Mouse (Mus musculus): Measurements from ENCODE around the gene Dmd. TPM values are rescaled to one million over a fixed set of nuclear protein-coding genes. Genes with fewer than 3 reads are reported as not detected.

Gene Dmd
- polyA plus RNA-seq, 1 experiment from 2014 or later, result 21.4 TPM

- H3K4me3 ChIP-seq (ENCODE audit: low read depth, low read length), result no peak overlapping the region
- no peaks in the 10 kb centered on the region for H3K27me3 ChIP-seq (ENCODE audit: control insufficient read depth, insufficient read depth, low read length)
- no peaks in the 10 kb centered on the region for H3K4me1 ChIP-seq (ENCODE audit: control insufficient read depth, insufficient read depth, low read length)
- no peak overlapping the region for H3K4me2 ChIP-seq (ENCODE audit: low read depth)
- WGBS, result 90% methylated on average over 3 of the region's 3 CpGs
- no peaks in the 10 kb centered on the region for H3K9me3 ChIP-seq (ENCODE audit: control insufficient read depth, low read length)
- no peaks in the 10 kb centered on the region for H3K36me3 ChIP-seq (ENCODE audit: control insufficient read depth, insufficient read depth, low read length)
- H3K9ac ChIP-seq (ENCODE audit: low read length), result no peak overlapping the region
- H3K27ac ChIP-seq (ENCODE audit: low read depth, low read length), result no peak overlapping the region
- DNase-seq (ENCODE audit: low spot score) (no peak), ATAC-seq (ENCODE audit: insufficient read depth, low FRiP score, low TSS enrichment) (no peak)
Observed at GRCm38 (mm10) chrX:85199398-85199797, 2250.7 kb downstream of the Dmd start.

GRCm38 (mm10) chrX:85207001-85207400 lies 2258.3 kb downstream of the Dmd start:
- H3K4me2 ChIP-seq (ENCODE audit: low read depth), result no peak overlapping the region
- ATAC-seq (ENCODE audit: insufficient read depth, low FRiP score, low TSS enrichment) (no peak), DNase-seq (ENCODE audit: low spot score) (no peak)
- H3K9me3 ChIP-seq (ENCODE audit: control insufficient read depth, low read length), result no peaks in the 10 kb centered on the region
- H3K27me3 ChIP-seq (ENCODE audit: control insufficient read depth, insufficient read depth, low read length), result no peaks in the 10 kb centered on the region
- H3K36me3 ChIP-seq (ENCODE audit: control insufficient read depth, insufficient read depth, low read length), result no peaks in the 10 kb centered on the region
- 95% methylated on average over 2 of the region's 2 CpGs for WGBS
- H3K4me3 ChIP-seq (ENCODE audit: low read depth, low read length), result no peak overlapping the region
- no peak overlapping the region for H3K9ac ChIP-seq (ENCODE audit: low read length)
- H3K4me1 ChIP-seq (ENCODE audit: control insufficient read depth, insufficient read depth, low read length), result no peaks in the 10 kb centered on the region
- no peak overlapping the region for H3K27ac ChIP-seq (ENCODE audit: low read depth, low read length)

- no peak for DNase-seq (ENCODE audit: low spot score)
- no peak for ATAC-seq (ENCODE audit: insufficient read depth, low FRiP score, low TSS enrichment)
Observed at GRCm38 (mm10) chrX:85226883-85227282, 2278.2 kb downstream of the Dmd start.

GRCm38 (mm10) chrX:85249379-85249778 lies 2300.7 kb downstream of the Dmd start, which contains the start of gene Fthl17a:
Fthl17a (plus strand) TSS chrX:85249679.
- H3K9me3 ChIP-seq (ENCODE audit: control insufficient read depth, low read length), result no peaks in the 10 kb centered on the region
- H3K4me1 ChIP-seq (ENCODE audit: control insufficient read depth, insufficient read depth, low read length), result no peaks in the 10 kb centered on the region
- ATAC-seq (ENCODE audit: insufficient read depth, low FRiP score, low TSS enrichment) (no peak), DNase-seq (ENCODE audit: low spot score) (no peak)
- H3K36me3 ChIP-seq (ENCODE audit: control insufficient read depth, insufficient read depth, low read length), result no peaks in the 10 kb centered on the region
- 88% methylated on average over 2 of the region's 2 CpGs for WGBS
- H3K27me3 ChIP-seq (ENCODE audit: control insufficient read depth, insufficient read depth, low read length), result no peaks in the 10 kb centered on the region
- no peak within 1 kb of the TSS for H3K9ac ChIP-seq (ENCODE audit: low read length)
- H3K27ac ChIP-seq (ENCODE audit: low read depth, low read length), result no peak within 1 kb of the TSS
- no peak within 1 kb of the TSS for H3K4me2 ChIP-seq (ENCODE audit: low read depth)
- no peak within 1 kb of the TSS for H3K4me3 ChIP-seq (ENCODE audit: low read depth, low read length)

More at GRCm38 (mm10) chrX:85226883-85227282, 2278.2 kb downstream of the Dmd start:
- no peaks in the 10 kb centered on the region for H3K9me3 ChIP-seq (ENCODE audit: control insufficient read depth, low read length)
- no peak overlapping the region for H3K27ac ChIP-seq (ENCODE audit: low read depth, low read length)
- no peaks in the 10 kb centered on the region for H3K27me3 ChIP-seq (ENCODE audit: control insufficient read depth, insufficient read depth, low read length)
- H3K9ac ChIP-seq (ENCODE audit: low read length), result no peak overlapping the region
- no peaks in the 10 kb centered on the region for H3K4me1 ChIP-seq (ENCODE audit: control insufficient read depth, insufficient read depth, low read length)
- H3K4me3 ChIP-seq (ENCODE audit: low read depth, low read length), result no peak overlapping the region
- H3K4me2 ChIP-seq (ENCODE audit: low read depth), result no peak overlapping the region
- H3K36me3 ChIP-seq (ENCODE audit: control insufficient read depth, insufficient read depth, low read length), result no peaks in the 10 kb centered on the region
